Mouse (Mus musculus): Measurements from ENCODE around the gene Gm9745.

DNA sequence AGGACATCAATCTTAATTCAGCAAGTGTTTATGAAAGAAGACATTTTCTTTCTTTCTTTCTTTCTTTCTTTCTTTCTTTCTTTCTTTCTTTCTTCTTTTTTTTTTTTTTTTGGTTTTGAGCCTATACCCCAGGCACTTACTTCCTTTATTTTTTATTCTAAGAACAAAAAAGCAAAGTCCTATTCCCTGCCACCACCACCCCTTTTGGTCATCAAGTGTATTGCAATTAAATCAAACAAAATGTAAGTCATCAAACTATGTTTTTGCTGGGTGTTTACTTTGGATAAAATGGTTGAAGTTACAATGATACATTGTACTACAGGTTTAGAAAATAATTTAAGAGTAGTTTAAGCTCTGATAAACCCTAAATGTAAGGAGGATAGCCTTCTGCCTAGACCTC, 24.3 kb upstream of the Gm9745 start:
- TF ChIP-seq ZC3H11A (IDR thresholded peaks at IDR 0.05; ENCODE audit: borderline replicate concordance, low read depth, low read length) = no peak
- TF ChIP-seq HCFC1 (IDR thresholded peaks at IDR 0.05; ENCODE audit: borderline replicate concordance, insufficient read depth, low read length) = no peak
- TF ChIP-seq ZNF384 (IDR thresholded peaks at IDR 0.05; ENCODE audit: low read depth, low read length) = no peak

All from ES-E14 (cell line).